Mouse (Mus musculus) hindbrain, embryonic 11.5 days (tissue): ENCODE results near the gene Magi2. TPM values are rescaled to one million over a fixed set of nuclear protein-coding genes. Genes with fewer than 3 reads are reported as not detected.

Experiments
- ATAC-seq: fragments of 200-750 bp; cut with Nextera tagmentation; 2 replicates; pipeline ENCODE4 v1.8.0; 2017; ENCODE audit warnings: mild to moderate bottlenecking, moderate TSS enrichment, moderate library complexity; ENCODE audit not compliant: low FRiP score
- DNase-seq: peaks from one replicate; pipeline ENCODE4 v3.0.0-alpha.2; 2015; ENCODE audit warnings: low spot score
- H3K27ac ChIP-seq: fragments of 300-500 bp; sonication (generic); 2 replicates; pipeline ENCODE4 v1.5.1; 2014; ENCODE audit warnings: mild to moderate bottlenecking, low read depth, low read length
- H3K27me3 ChIP-seq: fragments of 300-500 bp; sonication (generic); 2 replicates; pipeline ENCODE4 v1.6.1; 2014; ENCODE audit warnings: mild to moderate bottlenecking, low read length, moderate library complexity, mixed read lengths; ENCODE audit not compliant: control insufficient read depth, insufficient read depth
- H3K36me3 ChIP-seq: fragments of 300-500 bp; sonication (generic); 2 replicates; pipeline ENCODE4 v1.6.1; 2014; ENCODE audit warnings: mild to moderate bottlenecking, low read length, moderate library complexity, mixed read lengths; ENCODE audit not compliant: control insufficient read depth, insufficient read depth
- H3K4me1 ChIP-seq: fragments of 300-500 bp; sonication (generic); replicated peaks from 2 replicates; pipeline ENCODE4 v1.6.1; 2014; ENCODE audit warnings: low read length, mixed read lengths; ENCODE audit not compliant: control insufficient read depth, insufficient read depth
- H3K4me2 ChIP-seq: fragments of 300-500 bp; sonication (generic); replicated peaks from 2 replicates; pipeline ENCODE4 v1.6.1; 2014; ENCODE audit warnings: mild to moderate bottlenecking, low read depth, low read length
- H3K4me3 ChIP-seq: fragments of 300-500 bp; sonication (generic); 2 replicates; pipeline ENCODE4 v1.5.1; 2014; ENCODE audit warnings: low read depth, low read length
- H3K9ac ChIP-seq: fragments of 300-500 bp; sonication (generic); 2 replicates; pipeline ENCODE4 v1.6.1; 2014; ENCODE audit warnings: low read depth, low read length
- H3K9me3 ChIP-seq: fragments of 300-500 bp; sonication (generic); 2 replicates; pipeline ENCODE4 v1.6.1; 2016; ENCODE audit warnings: low read length; ENCODE audit not compliant: control insufficient read depth
- WGBS: fragments of 180-500 bp; shearing (Covaris S2); extraction: QIAGEN DNeasy Blood & Tissue Kit; methylation state at CpG from one replicate; pipeline ENCODE4 v1.1.7; 2014; 5-methylcytosine and 5-hydroxymethylcytosine counted together
- polyA plus RNA-seq: library from polyadenylated mRNA; unstranded; fragments of >200 nt; fragmentation: Nextera tagmentation; extraction: Ambion mirVana; gene quantifications from 2 replicates; pipeline ENCODE4 v1.2.1, GENCODE M21; 2014

Gene Magi2
- 6.0 and 8.7 TPM in 2 replicates for polyA plus RNA-seq

DNA sequence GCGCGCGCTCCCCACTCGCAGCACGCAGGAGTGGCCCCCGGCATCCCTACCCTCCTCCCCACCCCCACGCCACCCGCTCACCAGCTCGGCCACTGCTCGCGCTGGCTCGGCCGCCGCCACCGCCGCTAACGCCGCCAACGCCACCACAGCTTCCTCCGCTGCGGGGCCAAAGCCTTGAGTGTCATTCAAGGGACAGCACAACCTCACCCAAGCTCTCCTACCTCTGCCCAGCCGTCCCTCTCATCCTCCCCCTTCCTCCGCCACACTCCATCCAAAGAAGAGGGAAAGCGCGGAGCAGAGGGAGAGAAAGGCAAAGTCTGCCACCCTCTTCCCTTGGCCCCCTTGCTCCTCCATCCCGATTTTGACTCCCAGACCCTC lies at the start of gene Magi2:
Gene Magi2 (plus strand): TSS at position 171 of the 378 bp plus-strand sequence.
- Histone ChIP-seq H3K9me3 (no peaks in the 10 kb centered on the region), H3K4me3 (peak within 1 kb of the TSS; percentile 62), H3K36me3 (no peaks in the 10 kb centered on the region), H3K4me1 (0 out of 2 replicates have a peak, but pooled peaks cover 2% of the 10 kb centered on the region), H3K27me3 (no peaks in the 10 kb centered on the region; the same call in 1 of the 2 replicates), H3K27ac (peak within 1 kb of the TSS; percentile 65), H3K4me2 (peak within 1 kb of the TSS; percentile 98), H3K9ac (peak within 1 kb of the TSS; percentile 80)
- ATAC-seq (no peak), DNase-seq (no peak)
- WGBS = 0% methylated on average over 3 of the region's 26 CpGs

DNA sequence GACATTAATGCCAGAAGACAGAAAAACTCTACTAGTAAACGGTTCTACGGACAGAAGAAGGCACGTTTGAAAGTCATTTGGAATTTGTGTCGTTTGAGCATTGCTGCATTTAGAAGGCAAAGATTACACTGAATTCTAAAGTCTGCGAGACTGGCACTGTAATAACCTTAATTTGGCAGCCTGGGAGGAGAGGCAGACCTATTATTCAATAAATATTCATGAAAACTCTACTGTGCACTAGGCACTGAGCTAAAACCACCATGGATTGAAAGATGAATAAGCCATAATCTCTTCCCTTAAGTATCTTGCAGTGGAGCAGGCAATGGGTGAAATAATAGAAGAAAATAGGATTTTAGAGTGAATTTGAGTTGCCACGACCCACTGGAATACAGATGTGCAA lies 48.2 kb upstream of the Magi2 start:
- no peak overlapping the region for H3K4me2 ChIP-seq
- H3K9me3 ChIP-seq = no peaks in the 10 kb centered on the region
- no peak for DNase-seq
- no peak for ATAC-seq
- H3K27me3 ChIP-seq = no peaks in the 10 kb centered on the region
- H3K9ac ChIP-seq = no peak overlapping the region
- no peak overlapping the region for H3K4me3 ChIP-seq
- 80% methylated on average over 6 of the region's 6 CpGs for WGBS
- no peaks in the 10 kb centered on the region for H3K36me3 ChIP-seq
- H3K27ac ChIP-seq = no peak overlapping the region
- H3K4me1 ChIP-seq = no peaks in the 10 kb centered on the region

DNA sequence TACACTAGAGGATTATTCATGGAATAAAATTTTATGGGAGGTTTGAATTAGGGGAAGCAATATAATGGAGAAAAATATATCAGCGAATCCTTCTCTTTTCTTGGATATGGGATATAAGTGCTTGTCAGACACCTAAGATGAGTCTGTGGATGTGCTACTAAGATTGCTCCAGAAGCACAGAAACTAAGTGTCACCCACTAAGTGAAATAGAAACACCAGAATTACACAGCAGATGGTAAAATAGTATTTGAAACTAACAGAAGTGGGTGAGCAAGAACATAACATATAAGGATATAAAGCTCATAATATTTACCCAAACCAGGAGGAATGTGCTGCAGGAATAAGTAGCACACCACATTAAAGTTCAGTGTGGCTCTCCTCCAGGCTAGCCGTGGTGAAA lies 40.7 kb upstream of the Magi2 start:
- H3K4me2 ChIP-seq = no peak overlapping the region

DNA sequence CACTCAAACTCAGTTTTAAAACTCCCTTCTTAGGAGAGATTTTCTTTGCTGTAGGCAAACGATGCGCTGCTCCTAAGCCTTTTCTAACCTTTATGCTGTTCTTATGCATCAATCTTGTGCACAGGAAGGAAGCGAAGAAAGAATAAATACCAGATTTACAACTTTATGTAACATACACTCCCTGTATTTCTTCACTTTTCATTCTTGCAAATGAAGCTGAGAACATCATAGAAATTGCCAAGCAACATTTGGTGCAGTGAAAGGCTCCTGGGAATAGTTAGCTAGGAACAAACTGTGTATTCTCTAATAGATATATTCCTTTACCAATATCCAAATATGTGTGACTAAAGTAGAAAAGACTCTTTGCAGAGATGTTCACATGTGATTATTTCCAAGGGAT lies 15.2 kb upstream of the Magi2 start:
- Histone ChIP-seq H3K36me3 (no peaks in the 10 kb centered on the region), H3K27ac (no peak overlapping the region), H3K4me3 (no peak overlapping the region), H3K9ac (no peak overlapping the region), H3K27me3 (no peaks in the 10 kb centered on the region), H3K4me1 (no peaks in the 10 kb centered on the region), H3K9me3 (no peaks in the 10 kb centered on the region), H3K4me2 (no peak overlapping the region)
- 93% methylated on average over 3 of the region's 3 CpGs for WGBS
- no peak for DNase-seq
- no peak for ATAC-seq

More for the DNA sequence above, 40.7 kb upstream of the Magi2 start:
- ATAC-seq (no peak), DNase-seq (no peak)
- no peaks in the 10 kb centered on the region for H3K9me3 ChIP-seq
- no peaks in the 10 kb centered on the region for H3K36me3 ChIP-seq
- no peak overlapping the region for H3K9ac ChIP-seq
- H3K4me3 ChIP-seq = no peak overlapping the region
- no peaks in the 10 kb centered on the region for H3K4me1 ChIP-seq
- WGBS = 93% methylated on average over 2 of the region's 2 CpGs
- H3K27ac ChIP-seq = no peak overlapping the region
- H3K27me3 ChIP-seq = no peaks in the 10 kb centered on the region

DNA sequence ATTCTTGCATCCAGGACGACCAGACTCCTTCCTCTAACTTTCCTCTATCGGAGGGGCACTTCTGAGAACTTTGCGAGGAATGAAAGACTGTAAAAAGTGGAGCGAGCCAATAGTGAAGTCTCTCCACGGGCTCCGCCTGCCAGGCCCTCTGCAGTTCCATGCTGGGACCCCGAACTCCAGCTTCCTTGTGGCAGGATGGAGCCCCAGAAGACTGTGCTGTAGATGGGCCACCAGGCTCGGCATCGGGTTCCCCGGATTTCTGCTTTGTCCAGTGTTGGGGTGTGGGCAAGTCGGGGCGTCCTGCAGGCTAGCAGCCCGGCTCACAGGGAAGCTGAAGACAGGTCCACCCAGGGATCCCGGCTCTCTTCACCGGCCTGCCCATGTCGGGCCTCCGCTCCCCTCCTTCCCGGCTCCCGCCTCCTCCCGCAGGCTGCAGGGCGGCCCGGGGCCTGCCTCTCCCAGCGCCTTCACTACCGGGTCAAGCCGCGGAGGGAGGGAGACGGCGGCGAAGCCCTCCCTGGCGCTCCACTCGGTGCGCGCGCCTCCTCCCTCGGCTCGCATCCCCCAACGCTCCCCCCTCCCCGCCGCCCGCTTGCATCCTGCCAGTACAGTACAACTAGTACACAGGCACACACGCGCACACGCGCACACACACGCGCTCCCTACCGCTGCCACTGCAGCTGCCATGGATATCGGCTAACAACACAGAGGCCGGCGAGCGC lies 531 bp upstream of the Magi2 start:
- Histone ChIP-seq H3K9me3 (no peaks in the 10 kb centered on the region), H3K27ac (peak overlapping the region; percentile 65), H3K9ac (peak overlapping the region; percentile 80), H3K36me3 (no peaks in the 10 kb centered on the region), H3K4me1 (0 out of 2 replicates have a peak, but pooled peaks cover 2% of the 10 kb centered on the region), H3K4me2 (peak overlapping the region; percentile 98), H3K27me3 (no peaks in the 10 kb centered on the region; the same call in 1 of the 2 replicates), H3K4me3 (peak overlapping the region; percentile 62)
- peak; percentile 94 for ATAC-seq
- DNase-seq = peak; percentile 88
- WGBS = under 1% methylated on average over 39 of the region's 51 CpGs

DNA sequence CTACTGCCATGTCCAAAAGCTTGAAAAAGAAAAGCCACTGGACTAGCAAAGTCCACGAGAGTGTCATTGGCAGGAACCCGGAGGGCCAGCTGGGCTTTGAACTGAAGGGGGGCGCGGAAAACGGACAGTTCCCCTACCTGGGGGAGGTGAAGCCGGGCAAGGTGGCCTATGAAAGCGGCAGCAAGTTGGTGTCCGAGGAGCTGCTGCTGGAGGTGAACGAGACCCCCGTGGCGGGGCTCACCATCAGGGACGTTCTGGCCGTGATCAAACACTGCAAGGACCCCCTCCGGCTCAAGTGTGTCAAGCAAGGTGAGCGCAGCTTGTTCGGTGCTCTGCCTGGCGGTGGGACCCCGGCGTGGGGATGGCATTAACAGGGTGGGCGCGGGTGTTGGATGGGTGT lies 445 bp downstream of the Magi2 start:
- 0% methylated on average over 21 of the region's 21 CpGs for WGBS
- Histone ChIP-seq H3K9me3 (no peaks in the 10 kb centered on the region), H3K4me2 (peak overlapping the region; percentile 98), H3K9ac (peak overlapping the region; percentile 80), H3K4me3 (peak overlapping the region; percentile 62), H3K27ac (no peak overlapping the region), H3K36me3 (no peaks in the 10 kb centered on the region), H3K27me3 (no peaks in the 10 kb centered on the region; the same call in 1 of the 2 replicates), H3K4me1 (0 out of 2 replicates have a peak, but pooled peaks cover 2% of the 10 kb centered on the region)
- ATAC-seq = peak; percentile 23
- DNase-seq = peak; percentile 42

DNA sequence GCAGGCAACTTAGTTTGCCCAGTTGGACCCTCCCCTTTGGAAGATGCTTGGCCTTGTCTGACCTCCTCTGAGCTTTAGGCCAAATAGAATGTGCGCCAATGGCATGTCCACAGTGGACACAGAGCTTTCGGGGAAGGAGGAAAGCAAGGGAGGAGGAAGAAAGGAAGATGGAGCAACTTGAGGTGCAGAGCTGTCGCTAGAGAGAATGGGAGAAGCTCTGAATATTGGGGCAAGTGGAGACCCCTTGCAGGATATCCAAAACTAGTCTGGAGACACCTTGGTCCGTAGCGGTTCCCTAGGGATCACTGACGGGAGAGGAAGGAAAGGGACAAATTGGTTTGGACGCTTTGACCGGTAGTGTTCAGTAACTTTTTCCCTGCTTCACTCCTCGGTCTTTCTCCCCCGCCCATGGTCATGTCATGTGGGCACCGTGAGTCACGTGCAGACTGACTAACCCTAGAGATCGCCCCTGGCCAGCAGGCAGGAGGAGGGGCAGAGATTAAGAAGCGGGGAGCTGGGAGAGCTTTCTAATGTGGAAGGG lies 1.0 kb downstream of the Magi2 start:
- Histone ChIP-seq H3K4me3 (peak overlapping the region; percentile 62), H3K27me3 (no peaks in the 10 kb centered on the region; the same call in 1 of the 2 replicates), H3K4me1 (0 out of 2 replicates have a peak, but pooled peaks cover 2% of the 10 kb centered on the region), H3K4me2 (peak overlapping the region; percentile 98), H3K9ac (no peak overlapping the region; the same call in 1 of the 2 replicates), H3K27ac (no peak overlapping the region), H3K9me3 (no peaks in the 10 kb centered on the region), H3K36me3 (no peaks in the 10 kb centered on the region)
- DNase-seq (peak; percentile 63), ATAC-seq (peak; percentile 28; the same call in 1 of the 2 replicates)
- whole genome bisulfite sequencing = under 1% methylated on average over 14 of the region's 14 CpGs

DNA sequence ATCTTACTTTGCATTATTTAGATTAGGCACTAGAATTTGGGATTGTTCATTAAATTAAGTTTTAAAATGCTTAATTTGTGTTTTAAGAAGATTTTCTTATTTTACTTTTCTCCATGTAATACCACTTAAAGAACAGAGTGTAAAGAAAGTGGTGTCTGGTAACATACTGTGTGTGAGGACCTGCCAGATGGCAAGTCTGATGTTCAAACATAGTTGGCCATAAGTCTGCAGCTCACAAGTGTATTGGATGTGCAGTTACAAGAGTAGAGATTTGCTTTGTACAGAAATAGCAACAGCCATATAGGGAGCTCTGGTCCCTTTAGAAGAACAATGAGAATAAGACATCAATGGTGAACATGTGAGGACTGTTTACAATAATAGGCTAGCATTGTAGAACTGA lies 15.0 kb downstream of the Magi2 start:
- Histone ChIP-seq H3K4me1 (no peaks in the 10 kb centered on the region), H3K27ac (no peak overlapping the region), H3K9me3 (no peaks in the 10 kb centered on the region), H3K4me2 (no peak overlapping the region), H3K4me3 (no peak overlapping the region), H3K9ac (no peak overlapping the region), H3K36me3 (no peaks in the 10 kb centered on the region), H3K27me3 (no peaks in the 10 kb centered on the region)
- DNase-seq = no peak
- no peak for ATAC-seq

DNA sequence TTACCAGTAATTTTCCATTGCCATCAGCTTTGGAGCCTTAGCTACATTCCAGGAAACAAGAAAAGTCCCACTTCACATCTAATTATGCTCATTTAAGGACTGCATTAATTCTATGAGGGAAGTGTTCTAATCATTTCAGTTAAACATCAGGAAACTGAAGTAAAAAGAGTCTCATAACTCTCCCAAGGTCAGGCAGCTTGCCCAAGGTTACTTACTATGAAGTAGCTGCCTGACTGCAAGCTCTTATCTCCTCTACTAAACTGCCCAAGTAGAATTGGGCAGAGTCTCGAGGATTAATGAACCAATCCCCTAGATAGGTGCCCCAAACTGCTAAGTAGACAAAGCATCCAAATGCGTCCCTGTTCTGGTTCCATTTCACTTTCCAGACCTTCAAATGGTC lies 19.6 kb downstream of the Magi2 start:
- 77% methylated on average over 2 of the region's 2 CpGs for WGBS
- no peaks in the 10 kb centered on the region for H3K4me1 ChIP-seq
- no peak overlapping the region for H3K4me3 ChIP-seq
- no peak overlapping the region for H3K27ac ChIP-seq
- no peaks in the 10 kb centered on the region for H3K36me3 ChIP-seq
- H3K9ac ChIP-seq = no peak overlapping the region
- DNase-seq (no peak), ATAC-seq (no peak)
- no peak overlapping the region for H3K4me2 ChIP-seq
- no peaks in the 10 kb centered on the region for H3K27me3 ChIP-seq
- no peaks in the 10 kb centered on the region for H3K9me3 ChIP-seq
